Mouse (Mus musculus) spleen, adult 2 months (tissue): Measurements from ENCODE around the gene Agpat3.

ENCODE experiments used
- CTCF ChIP-seq: fragments of 200-500 bp; IDR thresholded peaks from 2 replicates; pipeline ENCODE4 v1.5.1; 2011; ENCODE audit warnings: mild to moderate bottlenecking, inconsistent platforms; ENCODE audit not compliant: insufficient read depth, insufficient read length, insufficient replicate concordance; ENCODE audit errors: extremely low read depth
- POLR2A ChIP-seq: fragments of 200-500 bp; IDR thresholded peaks from 2 replicates; pipeline ENCODE4 v1.6.1; 2011; ENCODE audit warnings: low read depth, low read length, inconsistent platforms

DNA sequence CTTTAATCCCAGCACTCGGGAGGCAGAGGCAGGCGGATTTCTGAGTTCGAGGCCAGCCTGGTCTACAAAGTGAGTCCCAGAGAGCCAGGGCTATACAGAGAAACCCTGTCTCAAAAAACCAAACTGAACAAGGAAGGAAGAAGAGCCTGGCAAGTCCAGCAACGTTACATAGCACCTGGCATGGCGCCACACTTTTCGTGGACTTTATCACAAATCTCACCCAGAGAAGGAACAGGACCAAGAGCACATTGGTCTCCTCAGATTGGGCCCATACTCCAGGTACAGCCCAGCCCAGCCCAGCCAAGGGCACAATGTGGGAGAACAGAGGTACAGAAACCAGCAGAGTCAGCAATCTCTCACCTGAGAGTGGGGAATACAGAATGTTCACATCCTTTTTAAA is 118.5 kb downstream of the Agpat3 start:
- TF ChIP-seq CTCF, result no peak
- no peak for TF ChIP-seq POLR2A
